Mouse (Mus musculus) heart, adult 2 months (tissue): ENCODE results near the gene Trim71.

Experiments used
- CTCF ChIP-seq: fragments of 200-600 bp; IDR thresholded peaks from 2 replicates; pipeline ENCODE4 v1.8.1; 2022; ENCODE audit warnings: antibody characterized with exemption, mild to moderate bottlenecking, moderate library complexity
- EP300 ChIP-seq: fragments of 200-500 bp; IDR thresholded peaks from 2 replicates; pipeline ENCODE4 v1.6.1; 2011; ENCODE audit warnings: low read depth, low read length, control low read depth; ENCODE audit not compliant: insufficient read depth
- POLR2A ChIP-seq: fragments of 200-500 bp; IDR thresholded peaks from 2 replicates; pipeline ENCODE4 v1.6.1; 2011; ENCODE audit warnings: mild to moderate bottlenecking, low read depth, low read length, control low read depth; ENCODE audit not compliant: insufficient read depth

DNA sequence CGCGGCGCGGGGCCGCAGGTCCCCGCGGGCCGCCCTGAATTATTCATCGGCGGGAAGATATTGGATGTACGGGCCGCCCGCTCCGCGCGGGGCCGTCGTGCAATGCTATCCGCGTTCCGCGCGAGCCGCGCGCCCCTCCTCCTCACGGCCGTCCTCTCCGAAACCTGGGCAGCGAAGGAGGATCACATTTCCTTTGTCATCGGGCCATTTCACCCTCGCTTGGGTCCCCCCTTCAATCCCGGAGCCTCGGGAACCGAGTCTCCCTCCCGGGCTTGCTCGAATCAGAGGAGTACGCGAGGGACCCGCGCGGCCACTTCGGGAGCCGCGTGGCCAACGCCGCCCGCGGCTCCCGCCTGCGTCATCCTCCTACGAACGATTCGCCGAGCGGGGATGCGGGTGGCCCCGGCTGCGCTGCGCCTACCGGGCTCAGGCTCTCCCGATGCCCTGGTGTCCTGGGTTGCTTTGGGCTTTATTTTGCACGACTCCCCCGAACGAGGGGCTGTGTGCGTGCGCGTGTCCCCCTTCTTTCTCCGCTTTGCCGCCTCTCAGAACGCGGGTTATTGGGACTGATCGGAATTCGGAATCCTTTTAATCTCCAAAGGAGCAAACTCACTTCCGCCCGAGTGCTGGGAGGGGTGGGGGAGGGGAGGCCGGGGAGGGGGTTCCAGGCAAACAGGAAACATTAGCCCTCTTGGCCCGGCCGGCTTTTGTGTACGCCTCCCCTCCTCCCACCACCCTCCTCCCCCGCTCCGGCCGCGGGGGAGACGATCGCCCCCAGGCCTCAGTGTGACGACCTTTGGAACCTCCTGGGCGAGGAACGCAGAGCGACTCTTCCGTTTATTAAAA is at the start of gene Trim71:
- TF ChIP-seq EP300 (no peak), POLR2A (no peak), CTCF (no peak)
